Mouse (Mus musculus) spleen, adult 2 months (tissue): Measurements from ENCODE around the gene Clec10a. TPM values are rescaled to one million over a fixed set of nuclear protein-coding genes. Genes with fewer than 3 reads are reported as not detected.

ENCODE experiments used
- DNase-seq, 2 experiments: peaks; one replicate each; pipeline versions ENCODE4 v3.0.0 to v3.0.0-alpha.2; 2012 to 2021; ENCODE audit warnings: low spot score in 2 of 2, low read depth in 1 of 2
- H3K27ac ChIP-seq: fragments of 200-500 bp; 2 replicates; pipeline ENCODE4 v1.5.1; 2012; ENCODE audit warnings: low read length, inconsistent platforms; ENCODE audit not compliant: insufficient read depth
- H3K27me3 ChIP-seq: fragments of 200-500 bp; 2 replicates; pipeline ENCODE4 v1.6.1; 2012; ENCODE audit warnings: mild to moderate bottlenecking, moderate library complexity, low read length, inconsistent platforms; ENCODE audit not compliant: control insufficient read depth, insufficient read depth
- H3K36me3 ChIP-seq: fragments of 200-500 bp; 2 replicates; pipeline ENCODE4 v1.6.1; 2012; ENCODE audit warnings: mild to moderate bottlenecking, low read length, inconsistent platforms; ENCODE audit not compliant: control insufficient read depth, insufficient read depth
- H3K4me1 ChIP-seq: fragments of 200-500 bp; 2 replicates; pipeline ENCODE4 v1.6.1; 2011; ENCODE audit warnings: inconsistent platforms; ENCODE audit not compliant: control insufficient read depth, insufficient read depth, insufficient read length
- H3K4me3 ChIP-seq: fragments of 200-500 bp; 2 replicates; pipeline ENCODE4 v1.5.1; 2011; ENCODE audit warnings: mild to moderate bottlenecking, inconsistent platforms; ENCODE audit not compliant: insufficient read depth, insufficient read length; ENCODE audit errors: extremely low read depth
- CTCF ChIP-seq: fragments of 200-500 bp; IDR thresholded peaks from 2 replicates; pipeline ENCODE4 v1.5.1; 2011; ENCODE audit warnings: mild to moderate bottlenecking, inconsistent platforms; ENCODE audit not compliant: insufficient read depth, insufficient read length, insufficient replicate concordance; ENCODE audit errors: extremely low read depth
- POLR2A ChIP-seq: fragments of 200-500 bp; IDR thresholded peaks from 2 replicates; pipeline ENCODE4 v1.6.1; 2011; ENCODE audit warnings: low read depth, low read length, inconsistent platforms
- WGBS: fragments of 180-500 bp; shearing (Covaris S2); methylation state at CpG from one replicate; pipeline ENCODE4 v1.1.7; 2018; 5-methylcytosine and 5-hydroxymethylcytosine counted together
- polyA plus RNA-seq: library from polyadenylated mRNA; depleted of rRNA; stranded (reverse); fragments of >200 nt; gene quantifications from 2 replicates; pipeline ENCODE4 v1.2.3, GENCODE M21; 2012

The Clec10a gene
- polyA plus RNA-seq, 1 experiment: 4.1 TPM

DNA sequence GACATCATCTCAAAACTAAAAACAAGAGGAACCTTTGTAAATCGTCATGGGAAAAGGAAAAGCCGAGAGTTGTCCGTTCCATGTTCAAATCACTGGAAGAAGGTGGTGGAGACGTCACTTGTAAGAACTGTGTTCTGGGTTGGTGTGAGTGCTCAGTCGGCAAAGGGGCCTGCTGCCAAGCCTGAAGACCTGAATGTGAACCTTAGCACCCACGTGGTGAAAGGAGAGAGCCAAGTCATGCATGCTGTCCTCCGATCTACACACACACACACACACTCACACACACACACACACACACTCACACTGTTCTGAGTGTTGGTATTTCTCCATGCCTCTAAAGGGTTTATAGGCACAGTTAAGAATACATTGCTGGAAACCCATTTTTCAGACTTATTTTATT lies 15.2 kb downstream of the Clec10a start:
- 82% methylated on average over 7 of the region's 7 CpGs for WGBS
- no peak for DNase-seq

DNA sequence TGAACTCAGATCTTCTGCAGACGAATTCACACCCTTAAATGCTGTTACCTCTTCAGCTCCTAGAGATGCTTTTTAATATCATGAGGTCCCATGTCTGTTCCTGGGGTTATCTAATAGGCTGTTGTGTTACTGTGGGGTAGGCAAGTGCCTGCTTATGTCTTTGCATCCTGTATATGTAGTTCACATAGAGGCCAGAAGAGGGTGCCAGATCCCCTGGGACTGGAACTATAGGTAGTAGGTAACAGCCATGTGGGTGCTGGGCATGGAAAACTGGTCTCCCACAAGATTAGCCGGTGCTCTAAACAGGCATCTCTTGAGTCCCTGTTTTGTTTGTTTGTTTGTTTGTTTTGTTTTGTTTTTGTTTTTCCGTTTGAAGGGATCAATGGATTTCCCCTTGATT lies 15.8 kb downstream of the Clec10a start:
- no peaks in the 10 kb centered on the region for H3K4me1 ChIP-seq
- no peaks in the 10 kb centered on the region for H3K27me3 ChIP-seq
- no peak overlapping the region for H3K27ac ChIP-seq
- no peaks in the 10 kb centered on the region for H3K36me3 ChIP-seq
- TF ChIP-seq POLR2A (no peak), CTCF (no peak)
- no peak overlapping the region for H3K4me3 ChIP-seq
- DNase-seq: peak; percentile 11 to 15
- WGBS: 68% methylated on average over 3 of the region's 3 CpGs

More for the DNA sequence above, 15.2 kb downstream of the Clec10a start:
- TF ChIP-seq POLR2A (no peak), CTCF (no peak)
- Histone ChIP-seq H3K4me3 (no peak overlapping the region), H3K36me3 (no peaks in the 10 kb centered on the region), H3K4me1 (no peaks in the 10 kb centered on the region), H3K27me3 (no peaks in the 10 kb centered on the region), H3K27ac (no peak overlapping the region)

DNA sequence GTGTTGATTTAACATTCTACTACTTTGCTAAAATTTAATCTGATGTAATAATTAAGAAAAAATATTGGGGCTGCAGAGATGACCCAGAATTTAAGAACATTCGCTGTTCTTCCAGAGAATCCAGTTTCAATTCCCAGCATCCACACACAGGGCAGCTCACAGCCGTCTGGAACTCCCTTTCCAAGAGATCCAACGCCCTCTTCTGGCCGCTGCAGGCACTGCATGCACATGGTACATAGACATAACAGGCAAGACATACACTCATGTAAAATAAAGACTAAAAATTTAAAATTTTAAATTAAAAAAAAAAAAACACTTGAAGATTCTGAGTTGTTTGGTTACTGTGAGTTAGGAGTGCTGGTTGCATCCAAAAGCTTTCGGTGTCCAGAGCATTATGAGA lies 16.3 kb downstream of the Clec10a start:
- Histone ChIP-seq H3K27ac (no peak overlapping the region), H3K27me3 (no peaks in the 10 kb centered on the region), H3K36me3 (no peaks in the 10 kb centered on the region), H3K4me3 (no peak overlapping the region), H3K4me1 (no peaks in the 10 kb centered on the region)
- 67% methylated on average over 5 of the region's 5 CpGs for WGBS
- no peak for TF ChIP-seq CTCF
- no peak for TF ChIP-seq POLR2A
- no peak for DNase-seq

DNA sequence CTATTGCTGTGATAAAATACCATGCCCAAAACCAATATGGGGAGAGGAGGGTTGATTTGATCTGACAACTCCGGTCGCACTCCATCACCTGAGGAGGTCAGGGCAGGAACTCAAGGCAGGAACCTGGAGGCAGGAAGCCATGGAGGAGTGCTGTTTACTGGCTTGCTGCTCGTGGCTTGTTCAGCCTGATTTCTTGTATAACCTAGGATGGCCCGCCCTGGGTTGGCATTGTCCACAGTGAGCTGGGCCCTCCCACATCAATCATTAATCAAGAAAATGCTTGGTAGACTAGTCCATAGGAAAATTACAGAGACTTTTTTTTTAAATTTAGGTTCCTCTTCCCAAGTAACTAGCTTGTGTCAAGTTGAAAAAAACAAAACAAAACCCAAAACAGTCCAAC lies 18.5 kb downstream of the Clec10a start:
- H3K27ac ChIP-seq: no peak overlapping the region
- WGBS: 85% methylated on average over 4 of the region's 4 CpGs
- H3K36me3 ChIP-seq: no peaks in the 10 kb centered on the region
- H3K4me3 ChIP-seq: no peak overlapping the region
- DNase-seq: no peak
- H3K4me1 ChIP-seq: no peaks in the 10 kb centered on the region
- no peaks in the 10 kb centered on the region for H3K27me3 ChIP-seq
- TF ChIP-seq POLR2A: no peak
- TF ChIP-seq CTCF: no peak

DNA sequence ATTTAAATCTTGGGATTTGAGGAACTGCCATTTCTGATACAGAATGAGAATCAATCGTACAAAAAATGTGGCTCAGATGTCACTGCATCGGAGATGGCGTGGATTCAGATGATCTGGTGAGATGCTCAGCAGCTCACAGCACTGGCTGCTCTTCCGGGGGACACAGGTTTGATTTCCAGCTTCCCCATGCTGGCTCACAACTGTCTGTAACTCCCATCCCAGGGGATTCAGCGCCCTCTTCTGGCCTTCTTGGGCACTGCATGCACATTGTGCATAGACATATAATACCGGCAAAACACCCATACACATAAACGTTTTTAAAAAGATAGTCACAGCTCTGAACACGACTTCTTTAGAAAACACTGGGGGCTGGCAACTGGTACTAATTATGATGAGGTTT lies 21.6 kb downstream of the Clec10a start:
- H3K27me3 ChIP-seq: no peaks in the 10 kb centered on the region
- no peak for DNase-seq
- H3K36me3 ChIP-seq: no peaks in the 10 kb centered on the region
- 79% methylated on average over 8 of the region's 8 CpGs for WGBS
- TF ChIP-seq CTCF: peak; percentile 2; the same call in 1 of the 2 replicates
- no peak for TF ChIP-seq POLR2A
- H3K4me3 ChIP-seq: no peak overlapping the region
- no peak overlapping the region for H3K27ac ChIP-seq
- H3K4me1 ChIP-seq: no peaks in the 10 kb centered on the region

DNA sequence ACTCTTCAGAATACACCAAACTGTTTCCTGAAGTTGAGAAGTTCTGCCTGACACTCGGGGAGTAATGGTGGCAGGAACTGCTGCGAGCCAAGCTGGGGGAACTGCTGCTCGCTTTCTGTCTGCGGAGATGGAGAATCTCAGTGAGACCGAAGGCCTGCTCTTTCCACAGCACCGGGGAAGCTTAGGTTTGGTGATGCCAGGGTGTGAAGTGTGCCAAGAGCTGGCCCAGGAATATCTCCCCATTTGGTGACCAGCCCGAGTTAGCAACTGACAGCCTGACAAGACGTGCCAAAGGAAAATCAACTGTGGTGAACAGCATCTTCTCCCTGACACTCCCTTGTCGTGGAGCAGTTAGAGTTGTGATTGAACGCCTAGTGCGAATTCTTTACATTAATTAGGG lies 22.3 kb downstream of the Clec10a start:
- Histone ChIP-seq H3K4me1 (no peaks in the 10 kb centered on the region), H3K27me3 (no peaks in the 10 kb centered on the region), H3K27ac (no peak overlapping the region), H3K36me3 (no peaks in the 10 kb centered on the region), H3K4me3 (no peak overlapping the region)
- 88% methylated on average over 11 of the region's 11 CpGs for WGBS
- no peak for TF ChIP-seq CTCF
- TF ChIP-seq POLR2A: no peak
- DNase-seq: no peak

DNA sequence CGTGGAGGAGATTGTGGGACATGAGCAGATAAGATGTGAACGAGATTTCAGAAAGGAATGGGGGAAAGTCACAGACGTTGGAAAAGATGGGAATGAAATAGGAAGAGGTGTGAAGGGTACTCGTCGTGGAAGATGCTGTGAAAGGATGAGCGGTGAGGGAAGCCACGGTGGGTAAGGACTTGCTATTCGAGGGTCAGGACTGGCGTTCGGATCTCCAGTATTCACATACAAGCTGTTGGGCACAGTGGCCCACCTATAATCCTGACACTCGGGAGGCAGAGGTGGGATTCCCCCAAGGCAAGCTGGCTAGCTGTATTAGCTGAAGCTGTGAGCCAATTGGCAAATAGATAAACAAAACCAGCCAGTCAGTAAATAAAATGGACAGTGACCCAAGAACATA lies 22.8 kb downstream of the Clec10a start:
- no peak for DNase-seq
- Histone ChIP-seq H3K36me3 (no peaks in the 10 kb centered on the region), H3K27ac (no peak overlapping the region), H3K4me3 (no peak overlapping the region), H3K4me1 (no peaks in the 10 kb centered on the region), H3K27me3 (no peaks in the 10 kb centered on the region)
- TF ChIP-seq POLR2A: no peak
- no peak for TF ChIP-seq CTCF
- 86% methylated on average over 11 of the region's 11 CpGs for WGBS
